Mouse (Mus musculus) ES-Bruce4 (cell line): ENCODE results near the gene 1700010B08Rik.

Experiments
- CTCF ChIP-seq: IDR thresholded peaks from one replicate; pipeline ENCODE4 v1.8.1; 2011; ENCODE audit warnings: low read depth, low read length
- EP300 ChIP-seq: IDR thresholded peaks from 2 replicates; pipeline ENCODE4 v1.6.1; 2011; ENCODE audit warnings: low read depth, low read length; ENCODE audit not compliant: insufficient read depth
- POLR2A ChIP-seq: IDR thresholded peaks from one replicate; pipeline ENCODE4 v1.8.1; 2011; ENCODE audit warnings: low read length; ENCODE audit not compliant: insufficient read depth

- no peak for TF ChIP-seq POLR2A
- TF ChIP-seq CTCF: no peak
- no peak for TF ChIP-seq EP300
Measured at GRCm38 (mm10) chr2:173755433-173756144, 36.4 kb downstream of the 1700010B08Rik start.
